In the genomic region with DNA sequence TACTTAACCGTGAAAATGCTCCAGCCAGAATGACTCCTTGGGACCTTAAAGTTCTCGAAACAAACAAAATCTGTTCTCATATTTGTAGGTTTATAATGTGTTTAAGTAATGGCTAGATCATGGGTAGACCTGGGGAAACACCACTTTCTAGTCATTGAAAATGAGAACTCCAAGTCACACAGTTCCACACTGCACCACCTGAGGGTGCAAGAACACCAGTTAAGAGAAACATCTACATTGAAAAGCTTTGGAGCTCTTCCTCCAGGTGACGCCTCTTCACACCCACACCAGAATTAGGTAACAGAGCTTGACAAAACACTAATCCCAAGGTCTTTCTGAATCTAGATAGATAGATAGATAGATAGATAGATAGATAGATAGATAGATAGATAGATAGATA, we compare ENCODE assay signal across 9 mouse cellular contexts.
DNase-seq lines count a peak whose midpoint lies in the region; ATAC-seq and TF ChIP-seq lines count a peak whose summit lies in the region.
"Had no signal": no experiment of that assay in that cellular context is flagged by ENCODE, and none has a peak within 500 bp of the region (broad histone marks: within the 10 kb centered on the region; RNA-seq: fewer than 3 reads in every experiment).

No protein-coding gene starts in this region.

- no peak overlapping the region for H3K4me3 ChIP-seq in midbrain, embryonic 14.5 days (replicated peaks; ENCODE audit: low read depth, low read length)
- no peak overlapping the region for H3K4me3 ChIP-seq in midbrain, embryonic 13.5 days (replicated peaks)
- H3K4me3 ChIP-seq in left cerebral cortex, adult 2 months = no peak overlapping the region
- H3K4me3 ChIP-seq: limb, embryonic 13.5 days had no signal

- ATAC-seq in midbrain, embryonic 14.5 days (ENCODE audit: low FRiP score, low TSS enrichment) = no peak
- no peak for ATAC-seq in midbrain, embryonic 13.5 days

- no peak overlapping the region for H3K27ac ChIP-seq in midbrain, embryonic 14.5 days (replicated peaks; ENCODE audit: low read depth, low read length)
- H3K27ac ChIP-seq in midbrain, embryonic 13.5 days = no peak overlapping the region
- no peak overlapping the region for H3K27ac ChIP-seq in left cerebral cortex, adult 2 months
- H3K27ac ChIP-seq: limb, embryonic 13.5 days had no signal

- H3K4me1 ChIP-seq in midbrain, embryonic 14.5 days (ENCODE audit: control insufficient read depth, insufficient read depth, low read length) = no peaks in the 10 kb centered on the region
- H3K4me1 ChIP-seq in midbrain, embryonic 13.5 days (replicated peaks) = no peaks in the 10 kb centered on the region
- H3K4me1 ChIP-seq: limb, embryonic 13.5 days had no signal

- H3K9ac ChIP-seq in midbrain, embryonic 14.5 days (replicated peaks; ENCODE audit: low read length) = no peak overlapping the region
- no peak overlapping the region for H3K9ac ChIP-seq in midbrain, embryonic 13.5 days (replicated peaks)
- H3K9ac ChIP-seq: limb, embryonic 13.5 days had no signal

- 82% methylated on average over 3 of the region's 3 CpGs for WGBS in midbrain, embryonic 14.5 days
- 74% methylated on average over 3 of the region's 3 CpGs for WGBS in midbrain, embryonic 13.5 days

- no peaks in the 10 kb centered on the region for H3K9me3 ChIP-seq in midbrain, embryonic 14.5 days (ENCODE audit: control insufficient read depth, low read length)
- no peaks in the 10 kb centered on the region for H3K9me3 ChIP-seq in midbrain, embryonic 13.5 days
- H3K9me3 ChIP-seq: limb, embryonic 13.5 days had no signal

- intact Hi-C loops in left cerebral cortex, adult 2 months (cut with DNase I) = no loop called here
- intact Hi-C loops in gastrocnemius, postnatal 14 days (cut with DNase I; ENCODE audit: low total_unique reads) = no loop called here

- H3K27me3 ChIP-seq in midbrain, embryonic 14.5 days (ENCODE audit: control insufficient read depth, insufficient read depth, low read length) = no peaks in the 10 kb centered on the region
- no peaks in the 10 kb centered on the region for H3K27me3 ChIP-seq in midbrain, embryonic 13.5 days
- H3K27me3 ChIP-seq: limb, embryonic 13.5 days had no signal

- DNase-seq in adrenal gland, postnatal 14 days = peak; percentile 23
- no peak for DNase-seq in adrenal gland, postnatal 25 days
- DNase-seq in midbrain, embryonic 14.5 days = peak; percentile 75
- peak; percentile 65 to 72 for DNase-seq in left cerebral cortex, adult 2 months (ENCODE audit: extremely low spot score in 1 of 2, low spot score in 2 of 2)
- peak; percentile 75 for DNase-seq in right cerebral cortex, postnatal 14 days
- DNase-seq in gastrocnemius, adult 18-20 months (ENCODE audit: low spot score) = no peak
- DNase-seq in gastrocnemius, postnatal 14 days = no peak

- no peak overlapping the region for H3K4me2 ChIP-seq in midbrain, embryonic 14.5 days (ENCODE audit: low read length)
- no peak overlapping the region for H3K4me2 ChIP-seq in midbrain, embryonic 13.5 days (replicated peaks)
- H3K4me2 ChIP-seq: limb, embryonic 13.5 days had no signal

- H3K36me3 ChIP-seq in midbrain, embryonic 14.5 days (ENCODE audit: control insufficient read depth, insufficient read depth, low read length) = no peaks in the 10 kb centered on the region
- H3K36me3 ChIP-seq in midbrain, embryonic 13.5 days = no peaks in the 10 kb centered on the region
- H3K36me3 ChIP-seq: limb, embryonic 13.5 days had no signal

- peak; percentile 81 for TF ChIP-seq CTCF in left cerebral cortex, adult 2 months (IDR thresholded peaks at IDR 0.05)

Comparison
In these comparisons a context has a peak if more than half of its experiments do, and no peak if none do; other contexts are left out.
1. DNase-seq: peak in adrenal gland, postnatal 14 days (single experiment), midbrain, embryonic 14.5 days (single experiment), left cerebral cortex, adult 2 months (2 of 2) and right cerebral cortex, postnatal 14 days (single experiment); none in adrenal gland, postnatal 25 days (single experiment), gastrocnemius, adult 18-20 months (single experiment) and gastrocnemius, postnatal 14 days (single experiment).